Mouse (Mus musculus) liver, embryonic 11.5 days (tissue): ENCODE measurements around the gene Necab3. TPM values are rescaled to one million over a fixed set of nuclear protein-coding genes. Genes with fewer than 3 reads are reported as not detected.

ENCODE experiments used
- ATAC-seq: fragments of 200-750 bp; cut with Nextera tagmentation; replicated peaks from 2 replicates; pipeline ENCODE4 v1.8.0; 2017; ENCODE audit warnings: moderate number of reproducible peaks, mild to moderate bottlenecking, moderate TSS enrichment, moderate library complexity; ENCODE audit not compliant: low FRiP score
- DNase-seq: peaks from one replicate; pipeline ENCODE4 v3.0.0-alpha.2; 2017; ENCODE audit warnings: low spot score
- H3K27ac ChIP-seq: fragments of 300-500 bp; sonication (generic); 2 replicates; pipeline ENCODE4 v1.5.1; 2014; ENCODE audit warnings: mild to moderate bottlenecking, low read depth, low read length, control low read depth
- H3K27me3 ChIP-seq: fragments of 300-500 bp; sonication (generic); replicated peaks from 2 replicates; pipeline ENCODE4 v1.6.1; 2014; ENCODE audit warnings: low read length, mixed read lengths; ENCODE audit not compliant: control insufficient read depth, insufficient read depth
- H3K36me3 ChIP-seq: fragments of 300-500 bp; sonication (generic); 2 replicates; pipeline ENCODE4 v1.6.1; 2014; ENCODE audit warnings: mild to moderate bottlenecking, low read length, moderate library complexity, mixed read lengths; ENCODE audit not compliant: control insufficient read depth, insufficient read depth
- H3K4me1 ChIP-seq: fragments of 300-500 bp; sonication (generic); replicated peaks from 2 replicates; pipeline ENCODE4 v1.6.1; 2014; ENCODE audit warnings: low read length, mixed read lengths; ENCODE audit not compliant: control insufficient read depth, insufficient read depth
- H3K4me2 ChIP-seq: fragments of 300-500 bp; sonication (generic); 2 replicates; pipeline ENCODE4 v1.6.1; 2014; ENCODE audit warnings: mild to moderate bottlenecking, control low read depth, moderate library complexity
- H3K4me3 ChIP-seq: fragments of 300-500 bp; sonication (generic); 2 replicates; pipeline ENCODE4 v1.5.1; 2014; ENCODE audit warnings: low read depth, low read length, control low read depth
- H3K9ac ChIP-seq: fragments of 300-500 bp; sonication (generic); 2 replicates; pipeline ENCODE4 v1.6.1; 2014; ENCODE audit warnings: low read depth, low read length, control low read depth
- H3K9me3 ChIP-seq: fragments of 300-500 bp; sonication (generic); 2 replicates; pipeline ENCODE4 v1.6.1; 2016; ENCODE audit warnings: low read length, inconsistent platforms, mixed read lengths; ENCODE audit not compliant: control insufficient read depth
- WGBS: fragments of 180-500 bp; shearing (Covaris S2); extraction: QIAGEN DNeasy Blood & Tissue Kit; methylation state at CpG from one replicate; pipeline ENCODE4 v1.1.7; 2014; 5-methylcytosine and 5-hydroxymethylcytosine counted together
- polyA plus RNA-seq: library from polyadenylated mRNA; unstranded; fragments of >200 nt; fragmentation: Nextera tagmentation; extraction: Ambion mirVana; gene quantifications from 2 replicates; pipeline ENCODE4 v1.2.1, GENCODE M21; 2014

Necab3 gene
- polyA plus RNA-seq, 1 experiment from 2014 or later, result 1.9 TPM

DNA sequence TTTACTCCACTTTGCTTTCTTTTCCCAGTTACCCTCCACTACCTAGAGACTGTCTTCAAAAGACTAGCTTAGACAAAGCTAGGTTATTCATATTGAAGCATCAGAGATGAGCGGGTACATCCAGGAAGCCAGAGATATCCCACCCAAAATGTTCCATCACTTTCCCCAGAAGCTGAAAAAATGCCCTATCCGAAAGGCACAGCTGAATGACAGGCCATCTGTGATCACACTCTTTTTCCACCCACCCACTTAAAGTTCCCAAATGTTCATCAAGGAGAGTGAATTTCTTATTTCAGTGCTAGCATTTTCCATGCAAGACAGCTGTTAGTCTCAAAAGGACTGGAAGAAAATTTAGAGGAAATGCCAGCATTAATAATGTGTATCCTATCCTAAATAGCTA lies 33.4 kb downstream of the Necab3 start:
- Histone ChIP-seq H3K4me1 (no peaks in the 10 kb centered on the region), H3K27ac (no peak overlapping the region), H3K36me3 (peaks cover 17% of the 10 kb centered on the region; the same call in 1 of the 2 replicates), H3K4me3 (no peak overlapping the region), H3K9me3 (no peaks in the 10 kb centered on the region), H3K27me3 (no peaks in the 10 kb centered on the region), H3K9ac (no peak overlapping the region), H3K4me2 (no peak overlapping the region)
- ATAC-seq (no peak), DNase-seq (no peak)
- WGBS, result 92% methylated on average over 2 of the region's 2 CpGs

- 66% methylated on average over 5 of the region's 5 CpGs for WGBS
- Histone ChIP-seq H3K27ac (no peak overlapping the region), H3K4me3 (no peak overlapping the region), H3K9ac (no peak overlapping the region), H3K36me3 (peaks cover 13% of the 10 kb centered on the region; the same call in 1 of the 2 replicates), H3K27me3 (no peaks in the 10 kb centered on the region), H3K9me3 (no peaks in the 10 kb centered on the region), H3K4me1 (no peaks in the 10 kb centered on the region), H3K4me2 (no peak overlapping the region)
- DNase-seq (no peak), ATAC-seq (no peak)
Observed at GRCm38 (mm10) chr2:154522334-154522733, 36.4 kb downstream of the Necab3 start.

- no peak overlapping the region for H3K4me2 ChIP-seq
- no peak overlapping the region for H3K4me3 ChIP-seq
- ATAC-seq, result no peak
- H3K9me3 ChIP-seq, result no peaks in the 10 kb centered on the region
- H3K27ac ChIP-seq, result no peak overlapping the region
- H3K27me3 ChIP-seq, result no peaks in the 10 kb centered on the region
- DNase-seq, result no peak
- no peak overlapping the region for H3K9ac ChIP-seq
- peaks cover 11% of the 10 kb centered on the region; the same call in 1 of the 2 replicates for H3K36me3 ChIP-seq
- no peaks in the 10 kb centered on the region for H3K4me1 ChIP-seq
Observed at GRCm38 (mm10) chr2:154521449-154521848, 37.2 kb downstream of the Necab3 start.

DNA sequence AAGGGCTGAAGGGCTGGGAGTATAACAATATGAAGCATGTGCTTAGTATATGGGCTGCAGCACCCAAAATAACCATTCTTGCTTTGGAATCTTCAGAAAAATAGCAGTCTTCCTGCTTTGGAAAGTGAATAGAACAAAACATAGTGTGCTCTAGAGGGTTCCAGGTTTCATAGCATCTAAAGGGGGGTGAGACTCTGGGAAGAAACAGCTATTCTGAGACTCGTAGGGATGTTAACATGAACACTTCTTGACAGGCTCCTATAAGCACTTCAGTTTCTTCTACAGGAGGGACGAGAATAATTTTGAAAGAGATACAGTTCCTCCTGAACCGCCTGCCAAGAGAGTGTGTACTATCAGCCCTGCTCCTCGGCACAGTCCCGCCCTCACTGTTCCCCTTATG lies 41.3 kb downstream of the Necab3 start:
- no peak overlapping the region for H3K4me2 ChIP-seq
- H3K4me3 ChIP-seq, result no peak overlapping the region
- H3K27ac ChIP-seq, result no peak overlapping the region
- DNase-seq, result no peak
- H3K27me3 ChIP-seq, result no peaks in the 10 kb centered on the region
- no peaks in the 10 kb centered on the region for H3K9me3 ChIP-seq
- H3K9ac ChIP-seq, result no peak overlapping the region
- 92% methylated on average over 5 of the region's 5 CpGs for WGBS
- no peak for ATAC-seq
- H3K4me1 ChIP-seq, result no peaks in the 10 kb centered on the region
- no peaks in the 10 kb centered on the region for H3K36me3 ChIP-seq

GRCm38 (mm10) chr2:154516944-154517343 lies 41.7 kb downstream of the Necab3 start:
- no peaks in the 10 kb centered on the region for H3K4me1 ChIP-seq
- no peaks in the 10 kb centered on the region for H3K9me3 ChIP-seq
- no peak overlapping the region for H3K9ac ChIP-seq
- WGBS, result 83% methylated on average over 3 of the region's 3 CpGs
- no peak for ATAC-seq
- no peak overlapping the region for H3K4me3 ChIP-seq
- no peak for DNase-seq
- H3K27me3 ChIP-seq, result no peaks in the 10 kb centered on the region
- H3K36me3 ChIP-seq, result no peaks in the 10 kb centered on the region
- H3K4me2 ChIP-seq, result no peak overlapping the region
- H3K27ac ChIP-seq, result no peak overlapping the region

GRCm38 (mm10) chr2:154510141-154510540 lies 48.5 kb downstream of the Necab3 start:
- Histone ChIP-seq H3K9me3 (no peaks in the 10 kb centered on the region), H3K4me3 (no peak overlapping the region), H3K4me2 (no peak overlapping the region), H3K9ac (no peak overlapping the region), H3K36me3 (peaks cover 3% of the 10 kb centered on the region; the same call in 1 of the 2 replicates), H3K27me3 (no peaks in the 10 kb centered on the region), H3K27ac (no peak overlapping the region), H3K4me1 (0 out of 2 replicates have a peak, but pooled peaks cover 3% of the 10 kb centered on the region)
- WGBS, result 90% methylated on average over 3 of the region's 3 CpGs
- ATAC-seq (no peak), DNase-seq (no peak)

- no peaks in the 10 kb centered on the region for H3K27me3 ChIP-seq
- DNase-seq (no peak), ATAC-seq (no peak; the same call in 1 of the 2 replicates)
- WGBS, result 94% methylated on average over 4 of the region's 4 CpGs
- H3K9ac ChIP-seq, result no peak overlapping the region
- H3K27ac ChIP-seq, result no peak overlapping the region
- H3K4me3 ChIP-seq, result no peak overlapping the region
- no peak overlapping the region for H3K4me2 ChIP-seq
- H3K9me3 ChIP-seq, result no peaks in the 10 kb centered on the region
- H3K36me3 ChIP-seq, result peaks cover 3% of the 10 kb centered on the region; the same call in 1 of the 2 replicates
- 0 out of 2 replicates have a peak, but pooled peaks cover 3% of the 10 kb centered on the region for H3K4me1 ChIP-seq
Observed at GRCm38 (mm10) chr2:154508450-154508849, 50.2 kb downstream of the Necab3 start.

GRCm38 (mm10) chr2:154507566-154508283 lies 51.0 kb downstream of the Necab3 start:
- Histone ChIP-seq H3K9me3 (no peaks in the 10 kb centered on the region), H3K4me1 (0 out of 2 replicates have a peak, but pooled peaks cover 3% of the 10 kb centered on the region), H3K4me3 (no peak overlapping the region), H3K4me2 (no peak overlapping the region), H3K27me3 (no peaks in the 10 kb centered on the region), H3K9ac (no peak overlapping the region), H3K27ac (peak overlapping the region; percentile 34; the same call in 1 of the 2 replicates), H3K36me3 (peaks cover 3% of the 10 kb centered on the region; the same call in 1 of the 2 replicates)
- WGBS, result 68% methylated on average over 9 of the region's 9 CpGs
- ATAC-seq (peak; percentile 58; the same call in 1 of the 2 replicates), DNase-seq (no peak)

DNA sequence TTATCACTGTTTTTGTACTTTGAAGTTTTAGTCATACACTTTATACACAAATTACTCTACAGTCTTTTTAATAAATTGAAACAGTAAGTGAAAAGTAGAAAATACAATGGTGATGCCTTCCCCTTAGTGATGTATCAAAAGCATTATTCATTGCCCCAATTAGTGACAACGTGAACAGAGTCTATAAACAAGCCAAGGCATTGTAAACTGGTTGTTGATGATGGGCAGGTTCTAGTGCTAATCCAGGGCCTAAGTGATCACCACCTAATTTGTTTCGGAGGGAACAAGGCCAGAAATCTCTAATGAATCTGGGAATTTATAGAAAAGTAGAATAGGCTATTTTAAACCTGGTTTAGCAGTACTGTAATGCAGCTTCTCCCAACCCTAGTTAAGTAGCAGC lies 51.6 kb downstream of the Necab3 start:
- H3K9me3 ChIP-seq, result no peaks in the 10 kb centered on the region
- no peak overlapping the region for H3K4me3 ChIP-seq
- no peak overlapping the region for H3K9ac ChIP-seq
- 88% methylated on average over 2 of the region's 2 CpGs for WGBS
- peaks cover 3% of the 10 kb centered on the region; the same call in 1 of the 2 replicates for H3K36me3 ChIP-seq
- 0 out of 2 replicates have a peak, but pooled peaks cover 3% of the 10 kb centered on the region for H3K4me1 ChIP-seq
- no peaks in the 10 kb centered on the region for H3K27me3 ChIP-seq
- H3K4me2 ChIP-seq, result no peak overlapping the region
- ATAC-seq (no peak), DNase-seq (no peak)
- no peak overlapping the region for H3K27ac ChIP-seq
